Mouse (Mus musculus): ENCODE data around the gene Hdac2.

DNA sequence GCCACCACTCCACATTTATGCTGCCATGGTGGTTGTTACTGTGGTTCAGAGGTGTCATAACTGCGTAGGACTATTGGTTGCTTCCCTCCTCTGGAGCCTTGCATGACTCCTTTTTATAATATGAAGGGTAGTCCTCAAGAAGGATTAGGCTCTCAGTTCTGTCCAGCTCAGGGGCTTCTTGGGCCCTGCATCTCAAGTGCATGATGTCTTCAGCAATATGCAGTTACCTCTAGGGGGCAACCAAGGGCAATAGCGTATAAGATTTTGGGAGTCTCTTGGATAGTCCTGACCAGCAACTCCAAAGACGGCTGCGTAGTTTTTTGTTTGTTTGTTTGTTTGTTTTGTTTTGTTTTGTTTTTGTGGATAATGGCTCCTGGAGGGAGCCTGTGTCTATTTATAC is 7.5 kb downstream of the Hdac2 start:
- TF ChIP-seq CTCF (IDR thresholded peaks at IDR 0.05; ENCODE audit: low read depth, low read length) (no peak), POLR2A (IDR thresholded peaks at IDR 0.05; ENCODE audit: borderline replicate concordance, low read depth, low read length) (no peak)
